Mouse (Mus musculus): ENCODE measurements around the gene Catsper2. TPM values are rescaled to one million over a fixed set of nuclear protein-coding genes. Genes with fewer than 3 reads are reported as not detected.
A peak's percentile ranks its signal among the peaks of the same experiment; 100 is the strongest.

Catsper2 gene
- polyA plus RNA-seq (2014; fragmentation: Nextera tagmentation; extraction: Ambion mirVana) = 2.9 and 3.1 TPM in 2 replicates

DNA sequence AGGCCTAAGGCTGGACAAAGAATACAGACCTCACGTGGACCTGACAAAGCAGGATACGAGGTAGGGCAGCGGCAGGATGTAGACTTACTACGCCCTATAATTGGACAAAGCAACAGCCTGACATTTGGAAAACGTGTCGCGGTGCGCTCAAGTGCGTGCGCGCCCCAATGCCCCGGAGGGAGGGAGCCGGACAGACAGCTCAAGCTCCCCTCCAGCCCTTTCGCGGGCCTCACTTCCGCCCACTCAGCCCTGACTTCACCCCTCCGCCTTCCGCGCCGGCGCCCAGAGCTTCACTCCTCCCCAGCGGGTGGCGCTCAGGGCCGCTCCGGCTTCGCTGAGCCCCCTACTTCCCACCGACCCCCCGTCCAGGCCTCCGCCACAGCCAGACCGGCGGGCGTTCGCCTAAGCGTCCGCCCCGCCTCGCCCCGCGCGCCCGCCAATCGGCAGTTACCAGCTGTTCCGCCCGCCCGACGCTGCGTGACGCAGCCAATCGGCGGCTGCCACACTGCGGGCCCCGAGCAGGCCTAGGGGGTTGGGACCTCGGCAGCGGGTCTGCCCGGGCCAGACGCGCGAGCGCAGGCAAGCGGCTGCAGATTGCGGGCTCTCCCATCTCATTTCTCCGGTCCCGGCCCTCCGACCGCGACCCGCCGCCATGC lies at the start of gene Catsper2, which contains the start of gene Pdia3:
Gene Catsper2, minus strand, starts transcription at position 406 of the 656 bp plus-strand sequence.
Gene Pdia3, plus strand, starts transcription at position 389 of the 656 bp plus-strand sequence.
- Histone ChIP-seq H3K9ac (peak within 1 kb of the TSS; percentile 99), H3K27me3 (ENCODE audit: control insufficient read depth, insufficient read depth, low read length) (no peaks in the 10 kb centered on the region), H3K4me1 (replicated peaks; ENCODE audit: control insufficient read depth, insufficient read depth, low read length) (peaks cover 26% of the 10 kb centered on the region), H3K9me3 (ENCODE audit: control insufficient read depth, low read length) (no peaks in the 10 kb centered on the region), H3K4me3 (replicated peaks; ENCODE audit: low read length) (peak within 1 kb of the TSS; percentile 99), H3K4me2 (replicated peaks) (peak within 1 kb of the TSS; percentile 62), H3K27ac (peak within 1 kb of the TSS; percentile 98), H3K36me3 (replicated peaks; ENCODE audit: control insufficient read depth, insufficient read depth) (peaks cover 18% of the 10 kb centered on the region)
- peak; percentile 95 for DNase-seq (ENCODE audit: low spot score)
- ATAC-seq (ENCODE audit: low FRiP score) = peak; percentile 99
- under 1% methylated on average over 66 of the region's 68 CpGs for WGBS

DNA sequence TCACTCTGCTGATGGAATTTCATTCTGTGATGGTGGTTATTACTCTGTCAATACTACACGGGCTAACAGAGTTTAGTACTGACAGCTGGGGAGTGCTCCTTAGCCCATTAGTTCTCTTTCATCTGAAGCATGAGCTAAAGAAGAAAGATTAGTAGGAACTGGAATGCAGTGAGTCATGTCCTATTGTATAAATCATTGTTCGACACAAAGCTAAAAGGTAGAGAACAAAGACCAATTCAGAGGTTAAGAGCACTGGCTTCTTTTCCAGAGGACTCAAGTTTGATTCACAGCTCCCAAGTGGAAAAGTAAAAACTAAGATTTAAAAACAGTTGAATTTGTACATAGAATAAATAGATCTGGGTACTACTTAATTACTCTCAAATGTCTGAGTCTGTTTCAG lies 46.5 kb upstream of the Catsper2 start:
- Histone ChIP-seq H3K9ac (no peak overlapping the region), H3K4me3 (replicated peaks; ENCODE audit: low read length) (no peak overlapping the region), H3K4me1 (replicated peaks; ENCODE audit: control insufficient read depth, insufficient read depth, low read length) (peaks cover 12% of the 10 kb centered on the region), H3K4me2 (replicated peaks) (no peak overlapping the region), H3K27ac (no peak overlapping the region), H3K27me3 (ENCODE audit: control insufficient read depth, insufficient read depth, low read length) (no peaks in the 10 kb centered on the region), H3K9me3 (ENCODE audit: control insufficient read depth, low read length) (no peaks in the 10 kb centered on the region), H3K36me3 (replicated peaks; ENCODE audit: control insufficient read depth, insufficient read depth) (peaks cover 31% of the 10 kb centered on the region)
- ATAC-seq (ENCODE audit: low FRiP score) (no peak), DNase-seq (ENCODE audit: low spot score) (no peak)
- 59% methylated on average over 2 of the region's 2 CpGs for WGBS

DNA sequence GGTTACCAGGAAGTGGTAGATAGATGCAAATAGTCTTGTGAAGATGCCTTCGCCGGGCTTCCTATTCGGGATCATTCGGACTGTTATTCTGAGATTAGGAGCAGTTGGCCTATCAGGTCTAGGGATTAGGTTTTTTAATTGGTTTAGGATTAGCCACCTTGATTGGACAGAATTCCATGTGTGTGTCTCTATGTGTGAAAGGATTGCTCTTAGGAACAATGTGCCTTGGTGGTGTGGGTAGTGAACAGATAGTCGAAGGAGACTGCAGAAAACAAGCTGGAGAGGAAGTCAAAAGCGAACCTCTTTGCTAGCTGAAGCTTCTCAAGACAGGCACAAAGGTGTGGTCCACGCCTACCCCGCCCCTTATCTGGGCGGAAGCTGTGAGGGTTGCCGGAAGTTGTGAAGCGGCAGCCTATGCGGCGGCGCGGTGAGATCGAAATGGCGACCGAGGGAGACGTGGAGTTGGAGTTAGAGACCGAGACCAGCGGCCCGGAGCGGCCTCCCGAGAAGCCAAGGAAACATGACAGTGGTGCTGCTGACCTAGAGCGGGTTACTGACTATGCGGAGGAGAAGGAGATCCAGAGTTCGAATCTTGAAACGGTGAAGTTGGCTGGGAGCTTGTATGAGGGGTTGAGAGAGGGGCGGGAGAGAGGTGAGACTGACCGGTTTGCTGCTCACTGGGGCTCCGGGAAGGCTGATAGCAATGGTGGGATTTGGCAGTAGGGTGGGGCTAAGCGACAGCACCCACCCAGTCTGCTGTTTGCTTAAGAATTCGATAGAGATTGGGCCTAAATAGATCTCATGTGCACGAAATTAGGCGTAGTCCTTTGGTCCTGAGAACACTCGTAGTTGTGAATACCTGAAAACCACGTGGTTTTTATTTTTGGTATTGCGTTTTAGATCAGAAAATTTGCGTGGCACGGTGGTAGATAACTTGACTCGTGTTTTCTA lies 43.4 kb upstream of the Catsper2 start, which contains the start of gene Serinc4:
Gene Serinc4, minus strand, starts transcription at position 90 of the 951 bp plus-strand sequence.
- 5% methylated on average over 41 of the region's 41 CpGs for WGBS
- peak within 1 kb of the TSS; percentile 53 for H3K4me3 ChIP-seq (replicated peaks; ENCODE audit: low read length)
- H3K9ac ChIP-seq = peak within 1 kb of the TSS; percentile 72
- peaks cover 12% of the 10 kb centered on the region for H3K4me1 ChIP-seq (replicated peaks; ENCODE audit: control insufficient read depth, insufficient read depth, low read length)
- peak within 1 kb of the TSS; percentile 74 for H3K27ac ChIP-seq
- ATAC-seq (ENCODE audit: low FRiP score) (peak; percentile 93), DNase-seq (ENCODE audit: low spot score) (peak; percentile 84)
- H3K36me3 ChIP-seq (replicated peaks; ENCODE audit: control insufficient read depth, insufficient read depth) = peaks cover 41% of the 10 kb centered on the region
- no peaks in the 10 kb centered on the region for H3K27me3 ChIP-seq (ENCODE audit: control insufficient read depth, insufficient read depth, low read length)
- H3K4me2 ChIP-seq (replicated peaks) = peak within 1 kb of the TSS; percentile 58
- H3K9me3 ChIP-seq (ENCODE audit: control insufficient read depth, low read length) = no peaks in the 10 kb centered on the region

DNA sequence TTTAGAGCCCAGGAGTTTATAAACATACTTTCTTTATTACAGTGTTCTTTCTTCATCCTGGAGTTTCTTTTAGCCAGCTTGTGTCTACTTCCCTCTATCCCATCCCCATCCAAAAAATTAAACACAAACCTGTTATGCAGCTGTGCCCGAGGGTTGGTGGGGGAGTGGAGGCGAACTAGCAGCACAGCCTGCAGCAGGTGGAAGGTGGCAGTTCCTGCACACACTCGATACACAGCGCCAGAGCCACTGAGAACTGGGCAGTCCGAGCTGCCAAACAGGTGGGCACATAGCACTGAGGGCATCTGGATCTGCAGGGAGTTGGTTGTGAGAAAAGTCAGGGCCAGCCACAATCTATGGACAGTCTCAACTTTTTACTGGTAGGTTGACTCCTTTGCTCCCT lies 41.9 kb upstream of the Catsper2 start:
- WGBS = 86% methylated on average over 5 of the region's 5 CpGs
- peaks cover 34% of the 10 kb centered on the region for H3K36me3 ChIP-seq (replicated peaks; ENCODE audit: control insufficient read depth, insufficient read depth)
- H3K27ac ChIP-seq = no peak overlapping the region
- H3K4me3 ChIP-seq (replicated peaks; ENCODE audit: low read length) = no peak overlapping the region
- H3K4me2 ChIP-seq (replicated peaks) = no peak overlapping the region
- no peak overlapping the region for H3K9ac ChIP-seq
- ATAC-seq (ENCODE audit: low FRiP score) (no peak), DNase-seq (ENCODE audit: low spot score) (no peak)
- no peaks in the 10 kb centered on the region for H3K9me3 ChIP-seq (ENCODE audit: control insufficient read depth, low read length)
- H3K4me1 ChIP-seq (replicated peaks; ENCODE audit: control insufficient read depth, insufficient read depth, low read length) = peaks cover 20% of the 10 kb centered on the region
- H3K27me3 ChIP-seq (ENCODE audit: control insufficient read depth, insufficient read depth, low read length) = no peaks in the 10 kb centered on the region

DNA sequence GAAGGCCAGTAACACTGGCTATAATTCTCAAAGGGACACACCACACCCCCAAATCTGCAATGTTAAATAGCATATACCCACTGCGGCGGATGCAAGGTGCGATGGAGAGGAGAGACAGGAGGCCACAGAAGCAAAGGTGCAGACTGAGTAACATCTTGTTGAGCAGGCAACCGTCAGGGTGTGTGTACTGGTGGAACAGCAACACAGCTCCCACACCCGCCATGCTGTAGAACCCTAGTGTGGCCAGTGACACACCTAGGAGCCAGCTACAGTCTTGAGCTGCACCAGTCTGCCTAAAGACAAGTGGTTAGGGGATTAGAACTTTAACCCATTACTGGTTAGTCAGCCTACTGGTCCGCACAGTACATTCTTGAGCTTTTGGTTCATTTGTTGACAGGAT lies 40.3 kb upstream of the Catsper2 start:
- no peak overlapping the region for H3K9ac ChIP-seq
- no peak overlapping the region for H3K4me3 ChIP-seq (replicated peaks; ENCODE audit: low read length)
- H3K36me3 ChIP-seq (replicated peaks; ENCODE audit: control insufficient read depth, insufficient read depth) = peaks cover 18% of the 10 kb centered on the region
- WGBS = 84% methylated on average over 6 of the region's 6 CpGs
- ATAC-seq (ENCODE audit: low FRiP score) (no peak), DNase-seq (ENCODE audit: low spot score) (no peak)
- peaks cover 26% of the 10 kb centered on the region for H3K4me1 ChIP-seq (replicated peaks; ENCODE audit: control insufficient read depth, insufficient read depth, low read length)
- H3K9me3 ChIP-seq (ENCODE audit: control insufficient read depth, low read length) = no peaks in the 10 kb centered on the region
- no peak overlapping the region for H3K4me2 ChIP-seq (replicated peaks)
- H3K27ac ChIP-seq = no peak overlapping the region
- no peaks in the 10 kb centered on the region for H3K27me3 ChIP-seq (ENCODE audit: control insufficient read depth, insufficient read depth, low read length)

DNA sequence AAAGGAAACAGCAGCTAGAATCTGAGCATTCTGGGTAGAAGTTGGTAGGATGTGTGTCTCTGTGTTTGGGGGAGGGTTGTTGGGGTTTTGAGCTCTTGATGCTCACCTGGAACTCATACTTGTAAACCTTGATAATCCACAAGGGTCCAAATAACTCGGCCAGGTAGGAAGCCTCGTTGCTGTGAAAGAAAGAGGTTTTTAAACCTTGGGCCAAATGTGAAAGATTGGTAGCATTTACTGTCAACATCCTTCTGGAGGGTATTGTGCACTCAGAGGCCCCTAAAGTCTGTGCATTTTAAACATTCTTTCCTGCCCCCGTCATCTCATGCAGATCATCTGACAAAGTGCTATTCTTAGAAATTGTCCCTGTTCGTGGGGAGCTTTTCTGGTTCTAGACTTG lies 39.4 kb upstream of the Catsper2 start, which contains the start of gene Hypk:
Gene Hypk, plus strand, starts transcription at position 301 of the 400 bp plus-strand sequence.
- no peak for DNase-seq (ENCODE audit: low spot score)
- Histone ChIP-seq H3K4me1 (replicated peaks; ENCODE audit: control insufficient read depth, insufficient read depth, low read length) (peaks cover 25% of the 10 kb centered on the region), H3K27me3 (ENCODE audit: control insufficient read depth, insufficient read depth, low read length) (no peaks in the 10 kb centered on the region), H3K9me3 (ENCODE audit: control insufficient read depth, low read length) (no peaks in the 10 kb centered on the region), H3K36me3 (replicated peaks; ENCODE audit: control insufficient read depth, insufficient read depth) (peaks cover 11% of the 10 kb centered on the region), H3K4me3 (replicated peaks; ENCODE audit: low read length) (no peak within 1 kb of the TSS), H3K4me2 (replicated peaks) (no peak within 1 kb of the TSS), H3K27ac (no peak within 1 kb of the TSS), H3K9ac (no peak within 1 kb of the TSS)
- 87% methylated on average over 4 of the region's 4 CpGs for WGBS
- no peak for ATAC-seq (ENCODE audit: low FRiP score)

DNA sequence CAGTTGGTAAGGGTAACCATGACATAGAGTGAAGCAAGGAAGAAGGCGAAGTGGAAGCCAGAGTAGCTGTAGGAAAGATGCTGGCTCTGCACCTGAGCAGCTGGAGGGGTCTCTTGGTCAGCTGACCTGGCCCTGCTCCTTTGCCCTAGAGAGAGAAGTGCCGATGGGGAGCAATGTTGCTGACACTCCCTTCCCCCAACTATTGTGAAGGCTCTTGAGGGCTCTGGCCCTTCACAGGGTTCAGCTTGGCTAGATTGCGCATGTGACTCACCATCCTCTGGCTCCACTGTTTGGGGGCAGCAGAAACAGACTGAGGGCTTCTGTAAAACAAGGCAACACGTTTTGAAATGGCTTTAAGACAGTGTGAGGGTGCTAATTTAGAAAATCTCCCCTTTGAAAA lies 38.8 kb upstream of the Catsper2 start:
- Histone ChIP-seq H3K4me2 (replicated peaks) (no peak overlapping the region), H3K27ac (no peak overlapping the region), H3K9ac (no peak overlapping the region), H3K9me3 (ENCODE audit: control insufficient read depth, low read length) (no peaks in the 10 kb centered on the region), H3K4me1 (replicated peaks; ENCODE audit: control insufficient read depth, insufficient read depth, low read length) (peaks cover 20% of the 10 kb centered on the region), H3K27me3 (ENCODE audit: control insufficient read depth, insufficient read depth, low read length) (no peaks in the 10 kb centered on the region), H3K36me3 (replicated peaks; ENCODE audit: control insufficient read depth, insufficient read depth) (peaks cover 11% of the 10 kb centered on the region), H3K4me3 (replicated peaks; ENCODE audit: low read length) (no peak overlapping the region)
- 82% methylated on average over 4 of the region's 4 CpGs for WGBS
- ATAC-seq (ENCODE audit: low FRiP score) = no peak
- DNase-seq (ENCODE audit: low spot score) = peak; percentile 22

DNA sequence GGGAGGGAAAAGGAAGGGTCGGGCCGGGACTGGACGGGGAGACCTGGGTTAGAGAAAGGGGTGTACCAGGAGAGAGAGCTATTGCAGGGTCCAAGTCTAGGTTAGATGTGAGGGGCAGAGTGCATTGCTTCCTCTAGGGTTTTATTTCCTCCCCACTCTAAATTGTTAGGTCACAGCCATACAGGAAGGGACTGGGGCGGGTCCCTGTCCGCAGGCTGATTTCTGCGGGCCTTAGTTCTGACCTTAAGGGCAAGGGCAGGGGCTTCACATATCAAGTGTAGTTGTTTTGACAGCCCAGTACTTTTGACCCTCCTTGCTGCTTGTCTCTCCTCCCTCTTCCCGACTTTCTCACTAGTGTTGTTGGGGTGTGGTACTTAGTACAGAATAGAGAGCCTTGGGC lies 36.5 kb upstream of the Catsper2 start:
- peak overlapping the region; percentile 95 for H3K4me3 ChIP-seq (replicated peaks; ENCODE audit: low read length)
- peak overlapping the region; percentile 93 for H3K27ac ChIP-seq
- peaks cover 11% of the 10 kb centered on the region for H3K36me3 ChIP-seq (replicated peaks; ENCODE audit: control insufficient read depth, insufficient read depth)
- ATAC-seq (ENCODE audit: low FRiP score) (no peak), DNase-seq (ENCODE audit: low spot score) (no peak)
- peak overlapping the region; percentile 95 for H3K4me2 ChIP-seq (replicated peaks)
- peak overlapping the region; percentile 93 for H3K9ac ChIP-seq
- H3K4me1 ChIP-seq (replicated peaks; ENCODE audit: control insufficient read depth, insufficient read depth, low read length) = peaks cover 15% of the 10 kb centered on the region
- no peaks in the 10 kb centered on the region for H3K9me3 ChIP-seq (ENCODE audit: control insufficient read depth, low read length)
- H3K27me3 ChIP-seq (ENCODE audit: control insufficient read depth, insufficient read depth, low read length) = no peaks in the 10 kb centered on the region
- 4% methylated on average over 7 of the region's 7 CpGs for WGBS

DNA sequence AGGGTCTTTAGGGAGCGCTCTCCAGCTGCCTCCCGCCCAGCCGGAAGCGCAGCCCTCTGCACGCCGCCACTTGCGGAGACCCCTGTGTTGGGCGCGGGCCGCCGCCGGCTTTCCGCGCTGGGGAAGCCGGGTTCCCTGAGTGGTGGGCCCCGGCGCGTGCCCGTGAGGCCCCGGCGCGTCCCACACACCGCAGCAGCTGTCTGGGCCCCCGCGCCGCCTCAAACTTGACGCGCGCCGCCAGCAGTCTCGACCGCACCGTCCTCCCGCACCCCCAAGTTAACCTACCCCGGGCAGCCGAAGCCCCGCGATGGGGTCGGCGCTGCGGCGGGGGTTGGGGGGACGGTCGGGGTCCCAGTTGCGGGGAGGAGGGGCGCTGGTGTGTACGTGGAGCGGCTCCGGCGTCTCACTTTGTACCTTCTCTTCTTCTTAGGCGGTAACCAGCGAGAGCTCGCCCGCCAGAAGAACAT lies 36.0 kb upstream of the Catsper2 start:
- under 1% methylated on average over 43 of the region's 54 CpGs for WGBS
- no peaks in the 10 kb centered on the region for H3K9me3 ChIP-seq (ENCODE audit: control insufficient read depth, low read length)
- no peaks in the 10 kb centered on the region for H3K27me3 ChIP-seq (ENCODE audit: control insufficient read depth, insufficient read depth, low read length)
- peak overlapping the region; percentile 93 for H3K9ac ChIP-seq
- peaks cover 15% of the 10 kb centered on the region for H3K4me1 ChIP-seq (replicated peaks; ENCODE audit: control insufficient read depth, insufficient read depth, low read length)
- peak; percentile 75 for ATAC-seq (ENCODE audit: low FRiP score)
- peaks cover 11% of the 10 kb centered on the region for H3K36me3 ChIP-seq (replicated peaks; ENCODE audit: control insufficient read depth, insufficient read depth)
- peak overlapping the region; percentile 95 for H3K4me3 ChIP-seq (replicated peaks; ENCODE audit: low read length)
- peak overlapping the region; percentile 93 for H3K27ac ChIP-seq
- no peak for DNase-seq (ENCODE audit: low spot score)
- H3K4me2 ChIP-seq (replicated peaks) = peak overlapping the region; percentile 95
